Mouse (Mus musculus) frontal cortex, postnatal 14 days (tissue): ENCODE measurements around the gene Slc25a34.

Experiments
- DNase-seq, 2 experiments: peaks; one replicate each; pipeline ENCODE4 v3.0.0; 2022; ENCODE audit warnings: low spot score in 2 of 2

Gene Slc25a34

DNA sequence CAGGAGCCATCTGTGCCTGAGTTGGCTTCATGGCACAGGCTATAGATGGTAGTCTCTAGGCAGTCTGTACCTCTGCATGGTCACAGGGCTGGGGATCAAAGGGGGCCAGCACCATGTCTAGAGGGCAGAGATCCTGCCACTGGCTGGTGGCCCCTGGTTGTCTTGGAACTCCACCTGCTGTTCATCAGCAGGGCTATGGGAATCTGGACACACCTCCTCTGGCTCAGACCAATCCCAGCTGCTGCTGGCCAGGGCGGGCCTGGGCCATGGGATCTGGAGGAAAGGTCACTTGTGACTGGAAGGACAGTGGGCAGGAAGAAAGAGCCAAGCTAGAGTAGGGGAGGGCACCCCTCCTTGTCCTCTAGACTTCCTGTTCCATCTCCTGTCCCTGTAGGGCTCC is at the start of gene Slc25a34:
Gene Slc25a34, minus strand, starts transcription at position 156 of the 400 bp plus-strand sequence.
- DNase-seq = no peak

DNA sequence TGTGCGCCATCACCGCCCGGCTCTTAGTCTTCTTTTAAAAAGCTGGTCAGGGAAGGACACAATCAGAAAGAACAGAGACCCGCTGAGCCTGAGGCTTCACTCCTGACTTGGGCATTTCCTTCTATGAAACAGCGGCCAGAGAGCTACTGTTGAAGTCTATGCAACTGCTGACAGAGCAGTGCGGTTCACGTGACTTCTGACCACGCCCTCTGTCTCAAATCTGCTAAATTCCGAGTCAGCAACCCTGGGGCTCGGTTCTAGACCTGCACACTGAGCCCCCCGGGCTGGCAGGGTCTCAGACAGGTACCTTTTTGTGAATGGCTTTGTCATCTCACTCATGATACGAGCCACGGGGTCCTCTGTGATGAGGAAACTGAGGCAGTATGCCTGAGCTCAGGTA is 48.7 kb upstream of the Slc25a34 start:
- no peak for DNase-seq

DNA sequence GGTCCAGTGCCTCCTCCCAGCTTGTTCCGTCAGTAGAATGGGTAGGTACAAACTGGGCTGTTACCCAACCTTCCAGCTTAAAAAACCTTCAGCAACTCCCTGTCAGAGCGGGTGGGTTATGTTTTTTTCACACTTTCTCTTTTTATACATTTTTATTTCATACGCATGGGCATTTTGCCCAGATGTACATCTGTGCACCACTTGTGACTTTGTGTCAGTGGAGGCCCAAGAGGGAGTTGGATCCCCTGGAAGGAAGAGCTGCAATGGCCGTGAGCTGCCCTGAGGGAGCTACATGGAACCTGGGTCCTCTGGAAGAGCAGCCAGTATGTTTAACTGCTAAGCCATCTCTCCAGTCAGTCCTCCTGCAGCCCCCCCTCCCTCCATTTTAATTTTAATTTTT is 47.8 kb upstream of the Slc25a34 start:
- no peak for DNase-seq

DNA sequence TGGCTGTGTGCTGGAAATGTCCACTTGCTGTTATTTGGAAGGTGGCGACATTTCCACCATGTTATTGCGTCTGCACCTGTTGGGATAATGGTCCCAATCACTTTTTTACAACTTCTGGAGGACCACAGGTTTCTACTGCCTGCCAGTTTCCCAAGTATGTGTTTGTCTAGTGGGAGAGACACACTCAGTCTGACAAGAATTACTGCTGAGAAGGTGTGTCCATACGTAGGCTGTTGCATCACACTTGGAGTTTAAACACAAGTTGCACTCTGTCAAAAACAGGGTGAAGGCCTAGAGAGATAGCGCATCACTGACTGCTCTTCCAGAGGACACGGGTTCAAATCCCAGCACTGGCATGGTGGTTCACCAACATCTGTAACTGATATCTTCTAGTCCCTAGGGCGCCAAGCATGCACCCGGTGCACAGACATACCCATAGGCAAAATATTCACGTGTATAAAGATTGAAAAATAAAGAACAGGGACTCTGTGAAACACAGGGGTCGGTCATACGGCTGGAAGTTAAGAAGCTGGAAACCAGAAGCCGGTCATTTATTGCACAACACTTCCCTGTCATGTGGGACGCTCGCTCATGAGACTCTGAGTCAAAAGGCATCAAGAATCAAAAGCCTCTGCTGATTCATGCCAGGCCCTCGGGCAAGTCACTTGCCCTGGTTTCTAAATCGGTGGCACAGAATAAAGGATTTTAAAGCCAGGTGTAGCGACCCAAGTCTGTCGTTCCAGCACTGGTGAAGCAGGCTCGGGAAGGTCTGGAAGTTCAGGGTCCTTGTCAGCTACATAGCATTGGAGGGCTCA is 46.5 kb upstream of the Slc25a34 start:
- no peak for DNase-seq

DNA sequence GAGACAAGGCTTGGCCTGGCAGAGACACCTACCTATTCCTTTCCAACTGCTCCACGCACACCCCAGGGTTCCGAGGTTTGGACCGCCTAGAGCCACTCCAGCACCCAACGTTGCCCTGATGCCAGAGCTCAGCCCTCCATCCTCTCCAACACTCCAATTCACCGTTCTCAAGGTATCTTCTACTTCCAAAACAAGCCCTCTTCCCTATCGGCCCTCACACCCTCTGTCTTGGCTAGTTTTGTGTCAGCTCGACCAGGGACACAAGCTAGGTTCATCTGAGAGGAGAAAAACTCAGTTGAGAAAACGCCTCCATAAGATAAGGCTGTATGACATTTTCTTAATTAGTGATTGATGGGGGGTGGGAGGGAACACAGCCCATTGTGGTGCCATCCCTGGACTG is 41.2 kb upstream of the Slc25a34 start, which contains the start of gene Plekhm2:
Gene Plekhm2, minus strand, starts transcription at position 101 of the 400 bp plus-strand sequence.
- DNase-seq = no peak

DNA sequence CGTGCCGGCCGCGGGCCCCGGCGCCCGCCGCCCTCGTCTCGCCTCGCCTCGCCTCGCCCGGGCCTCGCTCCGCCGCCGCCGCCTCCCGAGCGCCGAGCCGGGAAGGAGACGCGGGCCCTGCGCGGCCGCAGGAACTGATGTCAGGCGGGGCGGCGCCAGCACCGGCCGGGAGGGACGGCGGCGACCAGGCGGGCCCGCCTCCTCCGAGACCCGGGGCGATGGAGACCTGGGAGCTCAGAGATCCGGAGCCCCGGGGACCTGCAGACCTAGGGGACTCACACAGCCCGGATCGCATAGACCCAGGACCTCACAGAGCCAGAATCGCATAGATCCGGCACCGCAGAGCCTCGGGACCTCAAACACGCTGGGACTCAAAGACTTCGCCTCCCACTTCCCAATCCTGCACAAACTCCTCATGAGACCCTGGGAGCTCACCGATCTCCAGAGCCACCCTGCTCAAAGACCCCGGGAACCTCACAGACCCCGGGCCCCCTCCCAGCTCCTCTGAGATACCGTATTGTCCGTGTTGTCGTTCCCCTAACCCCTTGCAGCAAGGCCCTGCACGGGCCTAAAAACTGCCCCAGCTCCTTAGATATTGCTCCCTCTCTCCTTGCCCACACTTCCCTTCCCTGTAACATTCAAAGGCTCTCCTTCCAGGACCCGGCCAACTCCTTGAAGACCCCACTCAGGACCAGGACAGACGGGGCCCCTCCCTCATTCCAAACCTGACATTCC is 40.6 kb upstream of the Slc25a34 start:
- peak in 1 of 2 experiments; percentile 62 for DNase-seq

DNA sequence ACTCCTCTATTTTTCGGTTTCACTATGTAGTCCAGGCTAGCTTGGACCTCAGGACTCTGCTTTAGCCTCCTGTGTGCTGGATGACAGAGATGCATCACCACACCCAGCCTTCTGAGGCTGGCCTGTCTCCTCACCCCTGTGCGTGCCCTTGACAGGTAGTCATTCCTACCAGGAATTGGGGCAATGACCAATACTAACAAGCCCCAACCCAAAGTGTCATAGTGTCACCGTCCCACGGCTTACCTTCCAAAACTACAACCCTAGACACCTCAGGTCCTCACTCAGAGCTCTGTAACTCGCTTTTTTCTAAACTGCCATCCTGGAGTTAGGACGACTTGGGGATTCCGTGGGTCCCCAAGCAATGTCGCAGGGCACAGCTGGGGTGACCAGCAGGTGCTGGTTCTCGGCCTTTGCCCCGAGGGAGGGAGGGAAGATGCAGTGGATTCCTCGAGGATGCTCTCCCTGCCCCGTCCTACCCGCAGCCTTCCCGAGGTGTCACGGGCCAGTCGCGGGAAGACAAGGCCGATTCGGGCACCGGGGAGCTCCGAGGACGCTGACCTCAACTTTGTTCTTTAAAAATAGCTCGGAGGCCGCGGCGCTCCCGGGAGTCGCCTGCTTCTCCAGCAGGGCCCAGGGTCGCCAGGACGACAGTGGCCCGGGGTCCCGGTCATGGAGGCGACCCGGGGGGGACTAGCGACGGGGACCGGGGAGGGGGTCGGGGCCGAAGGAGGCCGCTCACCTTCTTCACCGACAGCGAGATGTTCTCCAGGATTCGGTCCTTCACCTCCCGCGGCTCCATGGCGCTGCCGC is 39.7 kb upstream of the Slc25a34 start:
- no peak for DNase-seq

DNA sequence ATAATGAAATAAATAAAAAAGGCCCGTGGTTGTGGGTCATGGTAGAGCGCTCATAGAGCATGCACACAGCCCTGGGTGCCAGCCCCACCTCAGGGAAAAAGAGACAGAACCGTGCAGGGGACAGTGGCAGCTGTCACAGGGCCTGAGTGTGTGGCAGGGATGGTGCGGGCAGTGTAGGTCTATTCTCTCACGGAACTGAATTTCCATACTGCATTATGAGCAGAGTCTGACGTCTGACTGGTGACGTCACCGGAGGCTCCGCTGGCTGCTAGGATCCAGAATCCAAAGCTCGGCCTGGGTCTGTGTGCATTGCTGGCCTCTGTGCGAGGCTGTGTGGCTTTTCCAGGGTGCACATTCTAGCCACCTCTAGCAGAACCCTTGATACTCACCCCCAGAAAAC is 37.3 kb upstream of the Slc25a34 start:
- no peak for DNase-seq

DNA sequence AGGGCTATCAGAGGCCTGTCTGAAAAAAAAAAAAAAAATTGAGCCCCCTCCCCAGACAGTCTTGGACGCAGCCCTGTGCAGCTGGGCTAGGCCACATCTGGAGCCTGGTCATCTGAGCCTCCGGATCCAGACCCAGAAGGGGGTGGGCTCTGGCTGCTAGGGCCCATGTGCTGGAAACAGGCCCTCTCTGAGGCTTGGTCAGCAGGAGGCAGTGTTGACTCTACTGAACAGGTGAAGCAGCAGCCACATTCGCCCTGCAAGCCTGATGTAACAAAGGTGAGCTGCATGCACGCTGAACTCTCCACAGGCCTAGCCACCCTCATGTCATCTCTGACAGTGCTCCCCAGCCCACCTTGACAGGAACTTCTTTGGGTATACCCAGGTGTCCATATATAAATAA is 36.1 kb upstream of the Slc25a34 start:
- no peak for DNase-seq

DNA sequence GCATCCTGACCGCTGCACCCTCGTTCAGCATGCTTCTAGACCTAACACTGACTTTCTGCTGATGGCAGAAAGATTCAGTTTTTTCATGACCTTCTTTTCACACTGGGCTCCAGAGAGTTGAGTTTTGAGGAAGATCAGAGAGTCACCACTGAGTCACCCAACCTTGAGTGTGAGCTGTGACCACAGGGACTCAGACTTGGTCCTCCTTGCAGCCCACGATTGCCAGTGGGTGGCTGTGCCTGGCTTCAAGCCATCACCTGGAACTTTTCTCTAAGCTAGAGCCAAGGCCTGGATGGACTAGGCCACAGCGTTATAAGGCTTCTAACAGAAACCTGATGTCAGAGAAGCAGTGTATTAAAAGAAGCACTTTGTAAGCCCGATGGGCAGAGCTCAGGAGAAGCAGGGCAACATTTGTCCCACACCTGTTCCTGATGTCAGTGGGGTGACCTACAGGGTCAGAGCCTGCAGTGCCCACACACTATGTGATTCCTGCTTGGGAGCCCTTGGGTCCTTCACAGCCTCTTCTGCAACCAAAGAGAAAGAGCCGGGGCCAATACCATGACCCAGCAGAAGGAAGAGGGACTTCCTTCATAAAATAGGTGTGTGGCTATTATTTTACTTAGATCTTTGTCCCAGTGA is 35.3 kb upstream of the Slc25a34 start:
- no peak for DNase-seq

DNA sequence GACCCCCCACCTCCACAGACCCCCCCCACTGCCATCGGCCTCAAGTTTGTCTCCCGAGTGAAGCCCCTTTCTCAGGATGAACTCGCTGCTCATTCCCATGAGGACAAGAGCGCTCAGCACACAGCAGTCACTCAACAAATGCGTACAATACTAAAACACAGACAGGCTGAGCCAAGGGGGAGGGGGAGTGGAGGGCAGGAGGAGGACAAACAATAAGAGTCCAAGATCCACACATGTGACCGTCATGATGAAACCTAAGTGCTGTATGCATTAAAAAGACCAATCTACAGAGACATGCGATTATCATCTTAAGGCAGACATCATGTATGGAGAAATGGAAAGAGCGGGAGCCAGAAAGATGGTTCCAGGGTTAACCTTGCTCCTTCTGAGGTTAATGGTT is 33.3 kb upstream of the Slc25a34 start:
- no peak for DNase-seq

DNA sequence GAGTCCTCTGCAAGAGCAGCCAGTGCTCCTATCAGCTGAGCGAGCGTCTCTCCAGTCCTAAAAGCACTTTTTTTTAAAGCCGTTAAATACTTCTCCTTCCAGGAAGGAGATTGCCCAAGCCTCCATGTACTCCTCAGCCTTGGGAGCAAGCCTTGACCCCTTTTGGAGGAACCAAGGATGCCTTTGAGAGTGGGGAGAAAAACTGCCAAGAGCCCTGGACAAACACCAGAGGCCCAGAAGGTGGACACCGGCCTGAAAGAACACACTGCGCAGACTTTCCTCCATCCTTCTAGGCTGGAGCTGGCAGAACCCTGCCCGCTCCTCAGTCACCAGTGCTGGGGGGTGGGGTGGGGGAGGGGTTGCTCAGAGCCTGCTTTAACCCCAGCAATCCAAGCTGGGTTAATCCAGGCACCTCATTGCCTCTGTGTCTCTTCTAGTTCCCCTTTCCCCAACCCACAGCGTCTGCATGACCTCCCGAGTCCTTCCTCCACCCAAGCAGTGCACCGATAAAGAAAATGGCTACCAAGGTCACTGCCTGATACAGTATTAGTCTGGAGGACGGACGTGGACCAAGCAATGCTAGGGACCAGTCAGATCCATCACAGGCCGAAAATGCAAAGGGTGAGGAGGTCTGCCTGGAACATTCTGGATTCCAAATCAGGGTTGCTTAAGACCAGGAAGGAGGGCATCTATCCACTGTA is 32.4 kb upstream of the Slc25a34 start:
- peak in 1 of 2 experiments; percentile 42 for DNase-seq

DNA sequence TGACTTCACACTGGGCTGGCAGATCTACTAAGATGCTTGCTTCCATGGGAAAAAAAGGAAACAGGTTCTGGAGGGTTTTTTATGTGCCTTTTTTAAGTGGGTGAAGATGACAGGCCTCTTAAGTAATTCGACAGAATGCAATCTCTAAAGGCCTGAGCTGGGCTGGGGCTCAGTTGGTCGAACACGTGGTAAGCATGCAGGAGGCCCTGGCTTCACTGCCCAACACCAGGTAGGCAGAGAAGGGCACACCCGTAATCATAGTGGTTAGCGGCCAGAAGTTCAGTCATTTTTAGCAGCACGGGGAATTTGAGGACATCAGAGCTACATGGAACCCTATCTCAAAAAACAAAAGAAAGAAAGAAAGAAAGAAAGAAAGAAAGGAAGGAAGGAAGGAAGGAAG is 30.9 kb upstream of the Slc25a34 start:
- no peak for DNase-seq

DNA sequence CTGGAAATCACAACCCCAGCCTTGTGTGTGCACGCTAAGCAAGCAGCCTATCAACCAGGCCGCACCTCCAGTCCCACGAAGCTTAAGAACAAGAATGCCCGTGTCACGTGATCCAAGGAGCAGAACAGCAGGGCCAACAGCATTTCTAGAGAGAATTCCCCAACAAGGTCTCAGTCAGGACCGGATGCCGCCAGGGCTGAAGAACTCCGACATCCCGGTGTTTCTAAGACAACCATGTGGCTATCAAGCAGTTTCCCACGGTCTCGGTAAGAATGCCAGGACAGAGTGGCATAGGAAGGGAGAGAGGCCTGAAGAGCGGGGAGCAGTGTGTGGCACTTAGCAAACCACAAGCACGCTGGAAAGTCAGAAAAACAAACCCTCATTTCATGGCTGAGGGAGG is 30.2 kb upstream of the Slc25a34 start:
- no peak for DNase-seq

DNA sequence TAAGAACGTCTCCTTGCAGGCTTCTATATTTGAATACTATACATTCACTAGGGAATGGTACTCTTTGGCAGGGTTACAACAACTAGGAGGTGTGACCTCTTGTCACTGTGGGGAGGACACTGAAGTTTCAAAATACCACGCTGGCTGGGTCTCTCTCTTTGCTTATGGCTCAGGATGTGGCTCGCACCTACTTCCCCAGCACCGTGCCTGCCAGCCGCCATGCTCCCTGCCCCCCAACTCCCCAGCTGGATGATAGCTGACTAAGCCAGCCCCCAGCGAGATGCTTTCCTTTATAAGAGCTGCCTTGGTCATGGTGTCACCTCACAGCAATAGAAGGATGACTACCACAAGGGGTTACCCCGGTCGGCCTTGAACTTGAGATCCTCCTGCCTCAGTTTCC is 29.4 kb upstream of the Slc25a34 start:
- no peak for DNase-seq

DNA sequence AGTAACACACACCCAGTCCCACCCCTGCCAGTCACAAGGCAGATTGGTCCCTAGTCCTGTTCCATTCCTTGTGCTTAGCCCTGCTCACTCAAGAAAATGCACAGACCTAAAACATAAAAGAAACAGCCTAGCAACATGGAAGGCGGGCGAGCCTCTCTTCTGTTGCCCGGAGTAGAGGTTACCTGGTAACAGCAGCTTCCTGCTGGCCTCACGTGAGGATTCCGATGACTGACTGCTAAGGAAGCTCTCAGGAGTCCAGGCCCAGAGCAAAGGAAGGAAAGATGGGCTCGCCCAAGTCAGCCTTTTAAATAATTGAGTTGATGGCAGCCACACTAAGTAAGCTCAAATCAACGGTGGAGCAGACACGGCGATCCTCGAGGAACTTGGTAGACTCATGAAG is 28.3 kb upstream of the Slc25a34 start:
- no peak for DNase-seq

DNA sequence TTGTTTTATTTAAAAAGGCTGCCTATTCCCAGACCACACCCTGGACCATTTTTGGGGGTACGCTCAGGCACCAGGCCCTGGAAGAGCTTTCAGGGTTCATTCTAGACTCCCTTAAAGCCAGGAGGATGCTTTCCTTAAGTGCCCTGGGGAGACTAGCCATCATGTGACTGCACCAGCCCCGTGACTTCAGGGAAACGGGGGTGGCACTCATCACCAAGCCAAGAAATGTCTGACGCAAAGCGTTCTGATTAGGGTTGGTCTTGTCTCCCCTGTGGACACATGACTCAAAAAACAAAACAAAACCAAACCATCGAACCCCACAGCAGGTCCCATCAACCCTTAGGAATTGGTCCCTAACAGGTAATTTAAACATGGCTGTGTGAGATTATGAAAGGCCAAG is 27.7 kb upstream of the Slc25a34 start:
- no peak for DNase-seq

DNA sequence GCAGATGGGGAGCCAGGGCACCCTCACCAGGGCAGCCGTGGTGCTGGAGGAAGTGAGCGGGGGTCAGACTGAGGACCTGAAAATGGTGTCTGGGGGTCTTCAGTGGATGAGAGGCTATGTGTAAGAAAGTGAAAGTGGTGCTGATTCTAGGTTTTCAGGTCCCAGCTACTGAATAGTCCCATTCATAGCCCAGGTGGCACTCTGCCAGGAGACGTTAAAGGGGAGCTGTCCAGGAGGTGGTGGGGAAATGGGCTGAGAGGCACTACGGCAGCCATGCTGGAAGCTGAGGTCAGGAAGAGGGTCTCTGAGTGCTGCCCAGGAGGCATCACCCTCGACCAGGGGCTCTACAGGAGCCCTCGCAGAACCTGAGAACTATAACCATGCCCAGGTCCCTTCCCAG is 25.6 kb upstream of the Slc25a34 start:
- peak in 1 of 2 experiments; percentile 29 for DNase-seq

DNA sequence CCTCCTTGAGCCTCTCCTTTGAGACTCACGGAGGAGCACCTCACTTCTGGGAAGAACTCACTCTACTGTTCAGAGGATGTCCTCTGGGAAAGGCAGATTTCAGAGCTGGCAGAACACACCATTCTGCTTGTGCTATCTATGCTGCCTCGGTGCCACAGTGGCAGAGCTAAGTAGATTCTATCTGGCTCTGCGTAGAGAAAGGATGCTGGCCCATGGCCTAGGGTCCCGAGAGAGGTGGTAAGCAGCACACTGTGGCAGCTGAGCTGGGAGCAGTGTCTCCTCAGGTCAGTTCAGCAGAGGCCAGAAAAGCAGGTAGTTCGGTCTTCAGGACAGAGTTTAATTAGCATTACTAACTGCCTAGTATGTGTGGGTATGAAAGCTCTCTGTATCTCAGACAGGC is 24.6 kb upstream of the Slc25a34 start:
- DNase-seq = no peak

DNA sequence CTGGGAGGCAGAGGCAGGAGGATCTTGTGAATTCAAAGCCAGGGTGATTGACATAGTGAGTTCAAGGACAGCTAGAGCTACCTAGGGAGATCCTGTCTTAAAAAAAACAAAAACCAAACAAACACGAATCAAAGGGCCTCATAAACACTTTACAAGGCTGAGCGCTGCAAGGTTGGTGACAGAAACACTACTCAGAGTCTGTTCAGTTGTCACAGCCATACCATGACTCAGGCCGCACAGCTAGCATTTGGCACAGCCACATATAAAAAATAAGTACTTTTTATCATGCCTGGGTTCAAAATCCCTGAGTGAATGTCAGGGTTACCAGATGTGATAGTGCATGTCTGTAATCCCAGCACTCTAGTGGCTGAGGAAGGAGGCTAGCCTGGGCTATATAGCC is 23.6 kb upstream of the Slc25a34 start:
- no peak for DNase-seq

DNA sequence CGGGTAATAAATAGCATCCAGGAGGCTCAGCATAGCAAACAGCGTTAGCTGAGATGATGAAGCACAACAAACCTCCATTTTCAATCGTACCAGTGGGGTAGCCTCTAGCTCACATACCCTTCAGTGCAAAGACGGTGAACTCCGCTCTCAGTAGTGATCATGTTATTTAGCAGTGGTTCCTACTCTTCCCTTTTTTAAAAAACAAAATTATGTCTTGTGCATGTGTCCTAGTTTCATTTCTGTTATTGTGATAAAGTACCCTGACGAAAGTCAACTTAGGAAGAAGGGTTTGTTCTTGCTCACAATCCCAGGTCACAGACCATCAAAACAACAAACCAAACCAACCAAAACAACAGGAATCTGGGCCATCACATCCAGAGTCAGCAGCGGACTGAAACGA is 22.4 kb upstream of the Slc25a34 start:
- no peak for DNase-seq
